Mouse (Mus musculus): ENCODE results near the gene Scaf4.
A peak's percentile ranks its signal among the peaks of the same experiment; 100 is the strongest.

DNA sequence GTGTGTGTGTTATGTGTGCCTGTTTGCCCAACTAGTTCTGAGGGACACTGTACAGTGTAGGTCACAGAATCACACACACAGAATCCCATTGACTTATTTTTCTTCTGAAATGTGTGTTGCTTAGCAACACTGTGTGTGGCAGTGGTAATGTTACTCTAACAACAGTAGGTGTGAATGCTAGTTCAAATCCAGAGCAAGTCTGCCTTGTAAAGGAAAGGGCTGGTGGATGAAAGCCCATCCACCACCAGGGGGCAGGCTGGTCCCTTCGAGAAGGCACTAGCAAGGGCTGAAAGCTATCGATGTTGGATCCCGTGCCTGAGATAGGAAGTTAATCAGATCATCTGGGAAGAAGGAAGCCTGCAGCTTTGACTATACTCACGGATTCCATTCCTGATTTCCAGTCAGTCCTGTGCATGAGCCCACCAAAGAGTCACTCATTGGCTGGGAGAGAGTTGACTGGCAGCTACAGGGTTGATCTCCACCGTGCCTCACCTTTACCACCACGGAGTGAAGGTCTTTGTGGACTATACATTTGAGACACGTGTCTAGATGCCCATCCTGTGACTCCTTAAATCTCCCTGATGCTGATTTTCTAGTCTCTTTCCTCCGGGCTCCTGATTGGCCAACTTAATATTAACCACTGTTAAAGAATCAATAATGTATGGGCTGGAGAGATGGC lies 38.7 kb upstream of the Scaf4 start:
- TF ChIP-seq POLR2A (IDR thresholded peaks at IDR 0.05; ENCODE audit: insufficient read depth, low read length): no peak
- TF ChIP-seq CTCF (IDR thresholded peaks at IDR 0.05; ENCODE audit: low read depth, low read length): peak; percentile 94

All from ES-Bruce4 (cell line).